8 mouse cellular contexts compared by ENCODE assay signal in the genomic region with DNA sequence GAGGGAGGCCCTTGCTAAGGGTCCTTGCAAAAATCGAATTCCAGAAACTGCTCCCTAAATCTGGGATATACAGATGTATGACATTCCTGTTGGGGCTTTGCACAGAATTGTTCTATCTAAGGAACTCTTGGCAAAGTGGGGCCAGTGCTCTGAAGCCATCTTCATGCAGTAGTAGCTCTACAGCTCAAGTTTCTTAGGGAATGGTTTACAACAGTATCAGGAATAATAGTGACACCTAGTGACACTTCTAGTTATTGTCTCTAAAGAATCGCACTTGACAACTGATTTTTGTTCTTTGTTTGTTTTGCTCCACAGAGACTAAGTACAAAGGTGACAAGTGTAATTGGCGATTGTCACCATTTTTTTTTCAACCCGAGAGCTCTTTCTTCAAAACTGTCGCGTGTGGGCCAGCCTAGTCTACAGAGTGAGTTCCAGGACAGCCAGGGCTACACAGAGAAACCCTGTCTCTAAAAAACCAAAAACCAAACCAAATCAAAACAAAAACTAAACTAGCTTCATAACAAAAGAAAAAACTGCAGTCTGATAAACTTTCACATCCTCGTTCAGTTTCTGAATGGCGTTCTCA. TPM values are rescaled to one million over a fixed set of nuclear protein-coding genes. Genes with fewer than 3 reads are reported as not detected.
DNase-seq lines count a peak whose midpoint lies in the region; ATAC-seq and TF ChIP-seq lines count a peak whose summit lies in the region.

No protein-coding gene starts in this region.

- H3K36me3 ChIP-seq in liver, adult 2 months (ENCODE audit: control insufficient read depth, insufficient read depth, low read length), result peaks cover 3% of the 10 kb centered on the region
- H3K36me3 ChIP-seq in liver, embryonic 12.5 days, result peaks cover 6% of the 10 kb centered on the region
- peaks cover 7% of the 10 kb centered on the region for H3K36me3 ChIP-seq in hindbrain, embryonic 12.5 days
- H3K36me3 ChIP-seq in neural tube, embryonic 11.5 days (ENCODE audit: control insufficient read depth, insufficient read depth, low read length), result no peaks in the 10 kb centered on the region

- ATAC-seq in liver, embryonic 12.5 days, result no peak
- ATAC-seq in hindbrain, embryonic 12.5 days (ENCODE audit: low FRiP score), result peak; percentile 44; the same call in 1 of the 2 replicates
- ATAC-seq in neural tube, embryonic 11.5 days (ENCODE audit: insufficient read depth, low FRiP score, low TSS enrichment), result 0 out of 2 replicates have a peak, but pooled peaks have one; percentile 12

- TF ChIP-seq POLR2A in liver, adult 2 months (IDR thresholded peaks at IDR 0.05; ENCODE audit: extremely low read depth, insufficient read depth, low read length), result no peak

- H3K27ac ChIP-seq in liver, adult 2 months (replicated peaks; ENCODE audit: insufficient read depth, low read depth, low read length), result no peak overlapping the region
- H3K27ac ChIP-seq in liver, embryonic 12.5 days, result no peak overlapping the region
- no peak overlapping the region for H3K27ac ChIP-seq in hindbrain, embryonic 12.5 days
- no peak overlapping the region for H3K27ac ChIP-seq in neural tube, embryonic 11.5 days (ENCODE audit: low read depth, low read length)

- no peaks in the 10 kb centered on the region for H3K9me3 ChIP-seq in liver, embryonic 12.5 days (replicated peaks)
- no peaks in the 10 kb centered on the region for H3K9me3 ChIP-seq in hindbrain, embryonic 12.5 days (replicated peaks)
- no peaks in the 10 kb centered on the region for H3K9me3 ChIP-seq in neural tube, embryonic 11.5 days (ENCODE audit: control insufficient read depth, low read length)

- no peak overlapping the region for H3K9ac ChIP-seq in liver, adult 2 months (ENCODE audit: low read depth, low read length)
- H3K9ac ChIP-seq in liver, embryonic 12.5 days, result no peak overlapping the region
- no peak overlapping the region for H3K9ac ChIP-seq in hindbrain, embryonic 12.5 days
- no peak overlapping the region for H3K9ac ChIP-seq in neural tube, embryonic 11.5 days (ENCODE audit: low read length)

- H3K4me1 ChIP-seq in liver, adult 2 months (ENCODE audit: control insufficient read depth, insufficient read depth, low read length), result no peaks in the 10 kb centered on the region
- no peaks in the 10 kb centered on the region for H3K4me1 ChIP-seq in liver, embryonic 12.5 days
- peaks cover 8% of the 10 kb centered on the region; the same call in 1 of the 2 replicates for H3K4me1 ChIP-seq in hindbrain, embryonic 12.5 days
- H3K4me1 ChIP-seq in neural tube, embryonic 11.5 days (ENCODE audit: control insufficient read depth, insufficient read depth, low read length), result no peaks in the 10 kb centered on the region

- 9% methylated on average over 8 of the region's 8 CpGs for WGBS in liver, adult 2 months
- 26% methylated on average over 8 of the region's 8 CpGs for WGBS in liver, embryonic 12.5 days (ENCODE audit: insufficient replicate concordance)
- 33% methylated on average over 8 of the region's 8 CpGs for WGBS in hindbrain, embryonic 12.5 days
- WGBS in neural tube, embryonic 11.5 days, result 30% methylated on average over 8 of the region's 8 CpGs

- H3K4me2 ChIP-seq in liver, embryonic 12.5 days, result no peak overlapping the region
- H3K4me2 ChIP-seq in hindbrain, embryonic 12.5 days (replicated peaks), result no peak overlapping the region
- H3K4me2 ChIP-seq in neural tube, embryonic 11.5 days (ENCODE audit: low read depth), result no peak overlapping the region

- H3K4me3 ChIP-seq in liver, adult 2 months (ENCODE audit: insufficient read depth, low read depth, low read length), result no peak overlapping the region
- H3K4me3 ChIP-seq in liver, embryonic 12.5 days, result no peak overlapping the region
- no peak overlapping the region for H3K4me3 ChIP-seq in hindbrain, embryonic 12.5 days
- H3K4me3 ChIP-seq in neural tube, embryonic 11.5 days (ENCODE audit: low read depth, low read length), result no peak overlapping the region

- H3K27me3 ChIP-seq in liver, adult 2 months (ENCODE audit: control insufficient read depth, insufficient read depth, low read length), result no peaks in the 10 kb centered on the region
- no peaks in the 10 kb centered on the region for H3K27me3 ChIP-seq in liver, embryonic 12.5 days (replicated peaks)
- no peaks in the 10 kb centered on the region for H3K27me3 ChIP-seq in hindbrain, embryonic 12.5 days
- no peaks in the 10 kb centered on the region for H3K27me3 ChIP-seq in neural tube, embryonic 11.5 days (ENCODE audit: control insufficient read depth, insufficient read depth, low read length)

- peak; percentile 92 for DNase-seq in liver, adult 2 months (ENCODE audit: extremely low read depth, low read depth, low spot score)
- peak; percentile 72 for DNase-seq in R1 (ENCODE audit: low read depth, low spot score)
- DNase-seq in neural tube, embryonic 11.5 days (ENCODE audit: low spot score), result peak; percentile 28
- no peak for DNase-seq in thymus, adult 18-20 months
- DNase-seq in left cerebral cortex, adult 11 months (ENCODE audit: low spot score), result no peak
- DNase-seq in layer of hippocampus, postnatal 36 days, result no peak

- H3K79me2 ChIP-seq in liver, adult 2 months (ENCODE audit: control insufficient read depth, insufficient read depth, low read length), result no peaks in the 10 kb centered on the region

- peak; percentile 61 for TF ChIP-seq CTCF in liver, adult 2 months (IDR thresholded peaks at IDR 0.05; ENCODE audit: low read depth, low read length)

RNA-seq across cellular contexts. Expression of a gene that starts 33.7 kb away (rescaled TPM):
- 1.5 and 3.2 TPM in 2 replicates for total RNA-seq in liver, adult 2 months (2014; rRNA removed)
- 0.06 and 0.34 TPM in 2 replicates for polyA plus RNA-seq in liver, adult 2 months (2012; rRNA removed)
- polyA plus RNA-seq in liver, embryonic 12.5 days (2016; fragmentation: Nextera tagmentation; extraction: Ambion mirVana), result 3.5 and 3.9 TPM in 2 replicates
- polyA plus RNA-seq in hindbrain, embryonic 12.5 days (2016; fragmentation: Nextera tagmentation; extraction: Ambion mirVana), result 1.9 and 5.0 TPM in 2 replicates
- polyA plus RNA-seq in neural tube, embryonic 11.5 days (2014; fragmentation: Nextera tagmentation; extraction: Ambion mirVana), result 4.7 and 6.9 TPM in 2 replicates
- total RNA-seq in layer of hippocampus, postnatal 36 days (2021), result 1 to 10 TPM; 1.5 to 1.7 TPM

RNA-seq across cellular contexts. Expression of a gene that starts 34.0 kb away (rescaled TPM):
- 49.7 and 65.4 TPM in 2 replicates for total RNA-seq in liver, adult 2 months (2014; rRNA removed)
- polyA plus RNA-seq in liver, adult 2 months (2012; rRNA removed), result 34.2 and 37.4 TPM in 2 replicates
- polyA plus RNA-seq in liver, embryonic 12.5 days (2016; fragmentation: Nextera tagmentation; extraction: Ambion mirVana), result 292 TPM in 2 replicates
- 351 and 382 TPM in 2 replicates for polyA plus RNA-seq in hindbrain, embryonic 12.5 days (2016; fragmentation: Nextera tagmentation; extraction: Ambion mirVana)
- 411 and 424 TPM in 2 replicates for polyA plus RNA-seq in neural tube, embryonic 11.5 days (2014; fragmentation: Nextera tagmentation; extraction: Ambion mirVana)
- 10 to 100 TPM; 38.0 to 48.0 TPM for total RNA-seq in layer of hippocampus, postnatal 36 days (2021)

Comparison
In these comparisons a context has a peak if more than half of its experiments do, and no peak if none do; other contexts are left out.
1. DNase-seq: peak in liver, adult 2 months (single experiment), R1 (single experiment) and neural tube, embryonic 11.5 days (single experiment); none in thymus, adult 18-20 months (0 of 2), left cerebral cortex, adult 11 months (single experiment) and layer of hippocampus, postnatal 36 days (0 of 2).